Mouse (Mus musculus): Measurements from ENCODE around the gene Wdr20.

DNA sequence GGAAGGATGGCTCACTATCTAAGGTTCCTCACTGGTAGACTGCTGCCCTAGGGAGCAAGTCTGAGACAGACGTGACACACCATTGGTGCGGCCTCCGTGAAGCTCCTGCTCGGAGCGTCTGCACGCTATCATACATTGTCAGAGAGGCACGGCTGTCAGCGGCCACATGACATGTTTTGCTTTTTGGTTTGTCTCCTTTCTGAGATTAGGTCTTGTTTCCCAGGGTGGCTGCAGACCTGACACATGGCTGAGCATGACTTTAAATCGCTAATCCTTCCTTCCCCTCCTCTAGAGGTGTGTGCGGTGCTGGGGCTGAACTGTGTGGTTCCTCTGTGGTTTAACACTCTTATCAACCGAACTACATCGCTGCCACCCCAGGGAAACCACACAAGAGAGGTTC, 113.7 kb downstream of the Wdr20 start:
- TF ChIP-seq CTCF (conservative IDR thresholded peaks at IDR 0.05; ENCODE audit: low read length) (no peak), POU5F1 (IDR thresholded peaks at IDR 0.05; ENCODE audit: borderline replicate concordance, low read length) (no peak), NANOG (IDR thresholded peaks at IDR 0.05; ENCODE audit: borderline replicate concordance, low read length) (no peak)
